Mouse (Mus musculus): ENCODE data around the gene Pcdh10.

Gene Pcdh10

DNA sequence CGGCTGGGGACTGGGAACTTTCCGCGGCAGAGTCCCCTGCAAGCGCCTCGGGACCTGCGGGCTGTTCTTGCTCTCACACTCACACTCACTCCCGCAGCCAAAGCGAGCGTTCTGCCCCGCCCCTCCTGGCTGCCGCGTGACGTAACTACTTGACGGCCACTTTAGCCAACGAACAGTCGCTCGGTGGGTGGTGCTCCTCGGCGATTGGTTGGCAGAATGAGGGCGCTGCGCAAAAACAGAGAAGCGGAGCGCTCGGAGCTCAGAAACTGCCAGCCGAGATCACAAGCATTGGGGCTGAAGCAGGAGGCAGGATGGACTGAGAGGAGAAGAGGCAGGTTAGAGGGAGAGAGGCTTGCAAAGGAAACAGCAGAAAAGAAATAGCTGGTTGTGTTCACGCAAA is at the start of gene Pcdh10:
TSS of gene Pcdh10 (plus strand) at position 254 of the 400 bp plus-strand sequence.
- in situ Hi-C loops (cut with MboI, MseI), result no loop called here

- in situ Hi-C loops (cut with MboI, MseI), result no loop called here
These were observed 22.3 kb upstream of the Pcdh10 start for GRCm38 (mm10) chr3:45355919-45356318.

- in situ Hi-C loops (cut with MboI, MseI), result loop anchor here in 1 of 2 experiments (10.0 kb wide), 1 partner anchor 1094 kb away; no protein-coding TSS in a partner anchor
These were observed 9.2 kb upstream of the Pcdh10 start for GRCm38 (mm10) chr3:45368952-45369351.

DNA sequence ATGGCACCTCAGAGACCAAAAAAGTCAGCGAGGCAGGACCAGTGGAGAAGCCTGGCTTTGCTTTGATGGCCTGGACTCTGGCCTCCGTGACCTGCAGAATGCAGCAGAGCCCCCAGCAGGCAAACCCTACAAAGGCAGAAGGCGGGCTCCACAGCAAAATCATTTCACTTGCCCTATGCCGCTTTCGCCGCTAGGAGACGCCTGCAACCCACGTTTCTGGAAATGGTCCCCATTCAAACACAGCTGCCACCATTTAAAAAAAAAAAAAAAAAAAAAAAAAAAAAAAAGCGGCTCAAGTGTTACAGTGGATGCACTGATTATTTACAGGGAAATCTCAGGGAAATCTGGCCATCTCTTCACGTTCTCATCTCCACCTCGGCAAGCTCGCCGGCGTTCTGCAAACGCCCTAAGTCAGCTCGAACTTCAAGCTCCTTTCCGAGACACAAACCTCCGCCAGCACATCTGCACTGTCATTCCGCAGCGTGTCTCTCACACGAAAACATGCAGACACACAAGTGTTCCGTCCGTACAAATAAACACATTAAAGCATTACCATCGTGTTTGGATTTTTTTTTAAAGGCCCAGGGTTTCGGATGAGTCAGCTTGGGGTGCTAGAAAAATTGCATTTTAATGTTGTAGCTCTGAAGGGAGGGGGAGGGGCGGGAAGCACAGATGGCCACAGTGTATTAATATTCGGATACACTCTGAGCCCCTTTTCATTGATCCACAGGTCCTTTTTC is 2.3 kb upstream of the Pcdh10 start:
- in situ Hi-C loops (cut with MboI, MseI), result no loop called here

- in situ Hi-C loops (cut with MboI, MseI), result no loop called here
These were observed 1.5 kb upstream of the Pcdh10 start for GRCm38 (mm10) chr3:45376501-45377390.

DNA sequence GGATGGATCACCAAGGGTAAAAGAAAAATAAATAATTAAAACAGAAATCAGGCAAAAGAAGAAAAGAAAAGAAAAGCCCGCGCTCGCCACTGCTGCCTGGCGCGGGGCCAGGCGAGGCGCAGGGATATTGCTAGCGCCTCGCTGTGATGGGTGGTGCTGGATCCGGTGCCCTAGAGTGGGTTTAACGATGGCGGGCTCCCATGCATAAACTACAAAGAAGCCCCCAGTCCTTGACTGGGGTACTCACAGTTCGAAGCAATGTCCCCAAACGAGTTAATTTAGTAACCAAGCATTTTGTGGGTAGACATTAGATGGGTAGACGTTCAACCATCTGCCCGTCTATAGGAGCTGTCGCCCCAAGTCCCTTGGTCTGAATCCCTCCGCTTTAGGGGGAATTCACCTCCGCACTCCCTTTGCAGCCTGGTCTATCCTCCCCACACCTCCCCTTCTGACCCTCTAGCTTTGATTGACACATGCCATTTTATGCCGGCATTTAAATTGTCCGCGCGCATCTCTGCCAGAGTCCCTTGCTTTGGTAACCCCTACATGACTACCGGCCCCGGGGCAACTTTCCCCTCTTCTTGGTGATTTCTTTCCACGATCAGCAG is 703 bp upstream of the Pcdh10 start:
- in situ Hi-C loops (cut with MboI, MseI), result no loop called here

DNA sequence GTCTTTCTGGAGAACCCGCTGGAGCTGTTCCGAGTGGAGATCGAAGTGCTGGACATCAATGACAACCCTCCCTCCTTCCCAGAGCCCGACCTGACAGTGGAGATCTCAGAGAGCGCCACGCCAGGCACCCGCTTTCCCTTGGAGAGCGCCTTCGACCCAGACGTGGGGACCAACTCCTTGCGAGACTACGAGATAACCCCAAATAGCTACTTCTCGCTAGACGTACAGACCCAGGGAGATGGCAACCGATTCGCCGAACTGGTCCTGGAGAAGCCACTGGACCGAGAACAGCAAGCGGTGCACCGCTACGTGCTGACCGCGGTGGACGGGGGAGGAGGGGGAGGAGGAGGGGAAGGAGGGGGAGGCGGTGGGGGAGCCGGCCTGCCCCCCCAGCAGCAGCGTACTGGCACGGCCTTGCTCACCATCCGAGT is 1.4 kb downstream of the Pcdh10 start:
- in situ Hi-C loops (cut with MboI, MseI), result no loop called here

GRCm38 (mm10) chr3:45379972-45380761 is 2.0 kb downstream of the Pcdh10 start:
- in situ Hi-C loops (cut with MboI, MseI), result no loop called here

GRCm38 (mm10) chr3:45380811-45381761 is 2.9 kb downstream of the Pcdh10 start:
- in situ Hi-C loops (cut with MboI, MseI), result no loop called here

DNA sequence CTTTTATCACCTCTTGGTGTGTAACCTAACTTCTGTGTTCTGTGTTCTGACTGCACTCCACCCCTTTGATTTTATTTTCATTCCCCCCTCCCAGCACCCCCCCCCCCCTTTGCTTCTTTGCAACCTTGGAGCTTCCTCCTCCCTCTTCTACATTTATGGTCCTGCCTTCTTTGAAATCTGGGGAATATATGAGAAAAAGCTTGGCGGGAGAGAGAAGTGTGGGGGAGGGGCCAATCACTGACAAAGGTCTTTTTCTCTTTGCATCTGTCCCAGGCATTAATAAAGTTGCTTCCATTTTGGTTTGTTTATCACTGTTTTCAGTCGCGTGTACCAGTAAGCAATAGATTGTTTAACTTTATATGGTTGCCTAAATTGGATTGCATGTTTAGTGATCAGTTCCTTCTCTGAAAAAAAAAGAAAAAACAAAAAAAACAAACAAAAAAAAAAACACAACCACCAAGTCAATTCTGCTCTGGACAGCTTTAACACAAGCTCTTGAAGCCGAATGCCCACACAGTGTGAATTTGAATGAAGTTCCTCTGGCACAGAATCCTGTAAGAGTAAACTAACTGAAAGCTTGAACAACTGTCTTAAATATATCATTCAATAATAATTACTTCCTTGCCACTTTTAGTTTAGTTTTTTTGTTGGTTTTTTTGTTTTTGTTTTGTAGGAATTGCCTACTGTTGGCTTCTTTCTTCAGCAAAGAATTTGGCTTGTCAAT is 4.0 kb downstream of the Pcdh10 start:
- in situ Hi-C loops (cut with MboI, MseI), result no loop called here

GRCm38 (mm10) chr3:45383831-45384230 is 5.6 kb downstream of the Pcdh10 start:
- in situ Hi-C loops (cut with MboI, MseI), result no loop called here

- in situ Hi-C loops (cut with MboI, MseI), result no loop called here
These were observed 6.8 kb downstream of the Pcdh10 start for GRCm38 (mm10) chr3:45385028-45385427.

GRCm38 (mm10) chr3:45385451-45385850 is 7.3 kb downstream of the Pcdh10 start:
- in situ Hi-C loops (cut with MboI, MseI), result no loop called here

DNA sequence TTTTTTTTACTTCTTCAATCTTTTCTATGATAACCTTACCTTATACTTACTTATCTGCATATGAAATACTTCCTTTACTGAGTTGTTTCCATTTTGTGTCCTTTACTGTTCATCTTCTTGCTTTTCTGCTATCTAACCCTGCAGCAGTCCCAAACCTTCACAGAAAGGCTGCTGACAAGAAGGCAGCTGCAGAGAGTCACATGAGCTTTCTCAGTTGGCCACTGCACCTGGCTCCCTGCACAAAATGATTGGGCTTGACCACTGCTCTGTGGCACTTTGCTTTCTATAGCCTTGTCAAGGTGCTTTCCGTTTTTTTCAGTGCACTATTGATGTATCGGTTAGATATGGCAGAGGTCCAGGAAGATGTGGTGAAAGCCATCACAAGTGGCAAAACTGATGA is 8.3 kb downstream of the Pcdh10 start:
- in situ Hi-C loops (cut with MboI, MseI), result no loop called here

GRCm38 (mm10) chr3:45397101-45397500 is 18.9 kb downstream of the Pcdh10 start:
- in situ Hi-C loops (cut with MboI, MseI), result no loop called here

GRCm38 (mm10) chr3:45403239-45403638 is 25.0 kb downstream of the Pcdh10 start:
- in situ Hi-C loops (cut with MboI, MseI), result no loop called here

DNA sequence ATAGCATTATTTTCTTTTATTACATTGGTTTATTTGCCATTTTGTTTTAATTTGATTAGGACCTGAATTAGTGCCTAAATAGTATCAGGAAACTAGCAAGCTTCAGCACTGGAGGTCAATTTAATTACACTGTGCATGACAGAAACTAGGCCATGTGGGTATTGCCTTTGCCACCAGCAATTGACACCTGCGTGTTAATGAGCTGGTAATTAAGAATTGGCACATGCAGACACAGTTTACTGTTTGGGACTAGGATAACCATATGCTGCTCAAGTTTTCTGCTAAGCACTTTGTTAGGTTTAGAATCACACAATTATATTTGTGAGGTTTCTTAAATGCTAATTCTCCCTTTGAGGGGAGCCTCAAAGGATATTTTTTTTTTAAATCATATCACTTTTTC is 53.5 kb downstream of the Pcdh10 start:
- in situ Hi-C loops (cut with MboI, MseI), result no loop called here

- in situ Hi-C loops (cut with MboI, MseI), result no loop called here
These were observed 54.1 kb downstream of the Pcdh10 start for GRCm38 (mm10) chr3:45432172-45432765.
